Mouse (Mus musculus) hindbrain, postnatal 0 days (tissue): ENCODE results near the gene Atxn2. TPM values are rescaled to one million over a fixed set of nuclear protein-coding genes. Genes with fewer than 3 reads are reported as not detected.
A peak's percentile ranks its signal among the peaks of the same experiment; 100 is the strongest.

Source experiments
- ATAC-seq: fragments of 200-750 bp; cut with Nextera tagmentation; 2 replicates; pipeline ENCODE4 v1.8.0; 2017; ENCODE audit warnings: mild to moderate bottlenecking, moderate TSS enrichment, moderate library complexity
- DNase-seq: peaks from one replicate; pipeline ENCODE4 v3.0.0-alpha.2; 2015; ENCODE audit warnings: low spot score
- H3K27ac ChIP-seq: fragments of 300-500 bp; sonication (generic); 2 replicates; pipeline ENCODE4 v1.5.1; 2014; ENCODE audit warnings: mild to moderate bottlenecking
- H3K27me3 ChIP-seq: fragments of 300-500 bp; sonication (generic); 2 replicates; pipeline ENCODE4 v1.6.1; 2014; ENCODE audit warnings: low read length, mixed read lengths; ENCODE audit not compliant: insufficient read depth
- H3K36me3 ChIP-seq: fragments of 300-500 bp; sonication (generic); 2 replicates; pipeline ENCODE4 v1.6.1; 2014; ENCODE audit warnings: low read length, mixed read lengths; ENCODE audit not compliant: insufficient read depth
- H3K4me1 ChIP-seq: fragments of 300-500 bp; sonication (generic); 2 replicates; pipeline ENCODE4 v1.6.1; 2014; ENCODE audit warnings: antibody characterized with exemption, low read length, mixed read lengths; ENCODE audit not compliant: insufficient read depth
- H3K4me2 ChIP-seq: fragments of 300-500 bp; sonication (generic); 2 replicates; pipeline ENCODE4 v1.6.1; 2014; ENCODE audit warnings: low read depth, mild to moderate bottlenecking, low read length, moderate library complexity, mixed read lengths
- H3K4me3 ChIP-seq: fragments of 300-500 bp; sonication (generic); 2 replicates; pipeline ENCODE4 v1.5.1; 2014; ENCODE audit warnings: low read length
- H3K9ac ChIP-seq: fragments of 300-500 bp; sonication (generic); replicated peaks from 2 replicates; pipeline ENCODE4 v1.6.1; 2014; ENCODE audit warnings: mild to moderate bottlenecking, low read length, moderate library complexity, mixed read lengths
- H3K9me3 ChIP-seq: fragments of 300-500 bp; sonication (generic); 2 replicates; pipeline ENCODE4 v1.6.1; 2016; ENCODE audit warnings: low read length, mixed read lengths
- CTCF ChIP-seq: IDR thresholded peaks from 2 replicates; pipeline ENCODE4 v1.5.1; 2016; ENCODE audit warnings: antibody characterized with exemption, control low read depth, low read depth
- WGBS: fragments of 180-500 bp; shearing (Covaris S2); extraction: QIAGEN DNeasy Blood & Tissue Kit; methylation state at CpG from one replicate; pipeline ENCODE4 v1.1.7; 2014; 5-methylcytosine and 5-hydroxymethylcytosine counted together
- polyA plus RNA-seq: library from polyadenylated mRNA; unstranded; fragments of >200 nt; fragmentation: Nextera tagmentation; extraction: Ambion mirVana; gene quantifications from 2 replicates; pipeline ENCODE4 v1.2.1, GENCODE M21; 2015
- total RNA-seq: library from RNA; depleted of rRNA; stranded (reverse); fragments of >200 nt; gene quantifications from 2 replicates; pipeline ENCODE4 v1.2.3, GENCODE M21; 2014

Atxn2 gene
- total and polyA plus RNA-seq, 2 experiments from 2014 or later, result 83.5 to 118 TPM

- Histone ChIP-seq H3K4me1 (peaks cover 6% of the 10 kb centered on the region; the same call in 1 of the 2 replicates), H3K9ac (no peak overlapping the region), H3K27me3 (no peaks in the 10 kb centered on the region), H3K4me3 (no peak overlapping the region), H3K9me3 (no peaks in the 10 kb centered on the region), H3K27ac (no peak overlapping the region), H3K4me2 (no peak overlapping the region), H3K36me3 (no peaks in the 10 kb centered on the region)
- 85% methylated on average over 4 of the region's 4 CpGs for WGBS
- ATAC-seq (no peak), DNase-seq (no peak)
- no peak for TF ChIP-seq CTCF
Observed at GRCm38 (mm10) chr5:121692897-121693296, 18.2 kb upstream of the Atxn2 start.

- ATAC-seq, result no peak; the same call in 1 of the 2 replicates
- DNase-seq, result no peak
- 0 out of 2 replicates have a peak, but pooled peaks cover 3% of the 10 kb centered on the region for H3K4me1 ChIP-seq
- H3K9me3 ChIP-seq, result no peaks in the 10 kb centered on the region
- 36% methylated on average over 6 of the region's 6 CpGs for WGBS
- no peaks in the 10 kb centered on the region for H3K36me3 ChIP-seq
- no peak overlapping the region for H3K27ac ChIP-seq
- TF ChIP-seq CTCF, result no peak
- no peak overlapping the region for H3K4me2 ChIP-seq
- H3K4me3 ChIP-seq, result no peak overlapping the region
- H3K27me3 ChIP-seq, result no peaks in the 10 kb centered on the region
- no peak overlapping the region for H3K9ac ChIP-seq
Observed at GRCm38 (mm10) chr5:121696761-121697160, 14.4 kb upstream of the Atxn2 start.

- no peaks in the 10 kb centered on the region for H3K27me3 ChIP-seq
- no peak overlapping the region for H3K4me3 ChIP-seq
- H3K9me3 ChIP-seq, result no peaks in the 10 kb centered on the region
- no peak for TF ChIP-seq CTCF
- H3K4me1 ChIP-seq, result peaks cover 8% of the 10 kb centered on the region; the same call in 1 of the 2 replicates
- no peak overlapping the region for H3K27ac ChIP-seq
- no peaks in the 10 kb centered on the region for H3K36me3 ChIP-seq
- no peak for ATAC-seq
- WGBS, result 59% methylated on average over 5 of the region's 5 CpGs
- no peak for DNase-seq
- no peak overlapping the region for H3K9ac ChIP-seq
- H3K4me2 ChIP-seq, result no peak overlapping the region
Observed at GRCm38 (mm10) chr5:121699891-121700290, 11.2 kb upstream of the Atxn2 start.

- TF ChIP-seq CTCF, result no peak
- DNase-seq (no peak), ATAC-seq (no peak)
- WGBS, result 28% methylated on average over 11 of the region's 11 CpGs
- no peak overlapping the region for H3K4me2 ChIP-seq
- no peaks in the 10 kb centered on the region for H3K36me3 ChIP-seq
- peaks cover 8% of the 10 kb centered on the region; the same call in 1 of the 2 replicates for H3K4me1 ChIP-seq
- no peaks in the 10 kb centered on the region for H3K9me3 ChIP-seq
- no peaks in the 10 kb centered on the region for H3K27me3 ChIP-seq
- no peak overlapping the region for H3K4me3 ChIP-seq
- no peak overlapping the region for H3K27ac ChIP-seq
- no peak overlapping the region; the same call in 1 of the 2 replicates for H3K9ac ChIP-seq
Observed at GRCm38 (mm10) chr5:121700496-121700895, 10.6 kb upstream of the Atxn2 start.

- Histone ChIP-seq H3K9me3 (no peaks in the 10 kb centered on the region), H3K4me2 (no peak overlapping the region), H3K9ac (no peak overlapping the region), H3K27ac (no peak overlapping the region), H3K4me3 (no peak overlapping the region), H3K36me3 (no peaks in the 10 kb centered on the region), H3K27me3 (no peaks in the 10 kb centered on the region), H3K4me1 (peaks cover 8% of the 10 kb centered on the region; the same call in 1 of the 2 replicates)
- no peak for DNase-seq
- no peak for TF ChIP-seq CTCF
- WGBS, result 63% methylated on average over 8 of the region's 8 CpGs
- no peak for ATAC-seq
Observed at GRCm38 (mm10) chr5:121701111-121701769, 9.9 kb upstream of the Atxn2 start.

- no peak for TF ChIP-seq CTCF
- no peaks in the 10 kb centered on the region for H3K9me3 ChIP-seq
- DNase-seq (no peak), ATAC-seq (no peak)
- 47% methylated on average over 1 of the region's 1 CpGs for WGBS
- H3K4me1 ChIP-seq, result peaks cover 8% of the 10 kb centered on the region; the same call in 1 of the 2 replicates
- no peak overlapping the region for H3K9ac ChIP-seq
- H3K4me3 ChIP-seq, result no peak overlapping the region
- H3K4me2 ChIP-seq, result no peak overlapping the region
- H3K27me3 ChIP-seq, result no peaks in the 10 kb centered on the region
- no peaks in the 10 kb centered on the region for H3K36me3 ChIP-seq
- no peak overlapping the region for H3K27ac ChIP-seq
Observed at GRCm38 (mm10) chr5:121703341-121703740, 7.8 kb upstream of the Atxn2 start.

GRCm38 (mm10) chr5:121704512-121705248 lies 6.5 kb upstream of the Atxn2 start:
- H3K9ac ChIP-seq, result 0 out of 2 replicates have a peak overlapping the region, but pooled peaks have one; percentile 33
- no peaks in the 10 kb centered on the region for H3K27me3 ChIP-seq
- peaks cover 8% of the 10 kb centered on the region; the same call in 1 of the 2 replicates for H3K4me1 ChIP-seq
- WGBS, result 6% methylated on average over 20 of the region's 20 CpGs
- no peaks in the 10 kb centered on the region for H3K9me3 ChIP-seq
- H3K4me2 ChIP-seq, result peak overlapping the region; percentile 53
- peak overlapping the region; percentile 17 for H3K4me3 ChIP-seq
- no peak for TF ChIP-seq CTCF
- ATAC-seq (0 out of 2 replicates have a peak, but pooled peaks have one; percentile 12), DNase-seq (peak; percentile 53)
- H3K36me3 ChIP-seq, result no peaks in the 10 kb centered on the region
- H3K27ac ChIP-seq, result no peak overlapping the region
